Comparison of ENCODE assay signal across 8 mouse cellular contexts in genomic region chr8:71395629-71396028, GRCm38 (mm10). TPM values are rescaled to one million over a fixed set of nuclear protein-coding genes. Genes with fewer than 3 reads are reported as not detected.
DNase-seq lines count a peak whose midpoint lies in the region; ATAC-seq and TF ChIP-seq lines count a peak whose summit lies in the region.

Gene Ushbp1, minus strand, starts transcription at chr8:71395802.

- H3K9ac ChIP-seq in forebrain, embryonic 14.5 days (ENCODE audit: low read length) = no peak within 1 kb of the TSS
- H3K9ac ChIP-seq in hindbrain, embryonic 12.5 days = no peak within 1 kb of the TSS
- no peak within 1 kb of the TSS for H3K9ac ChIP-seq in limb, embryonic 15.5 days

- WGBS in forebrain, embryonic 14.5 days = 91% methylated on average over 9 of the region's 9 CpGs
- WGBS in hindbrain, embryonic 12.5 days = 84% methylated on average over 9 of the region's 9 CpGs
- 84% methylated on average over 9 of the region's 9 CpGs for WGBS in limb, embryonic 15.5 days

- H3K4me1 ChIP-seq in forebrain, embryonic 14.5 days (ENCODE audit: control insufficient read depth, insufficient read depth, low read length) = peaks cover 5% of the 10 kb centered on the region; the same call in 1 of the 2 replicates
- peaks cover 8% of the 10 kb centered on the region for H3K4me1 ChIP-seq in hindbrain, embryonic 12.5 days
- H3K4me1 ChIP-seq in limb, embryonic 15.5 days = peaks cover 9% of the 10 kb centered on the region

- H3K79me2 ChIP-seq in myocyte (ENCODE audit: control insufficient read depth, insufficient read depth) = peaks cover 16% of the 10 kb centered on the region

- peaks cover 18% of the 10 kb centered on the region for H3K36me3 ChIP-seq in forebrain, embryonic 14.5 days (ENCODE audit: control insufficient read depth, insufficient read depth, low read length)
- H3K36me3 ChIP-seq in hindbrain, embryonic 12.5 days = peaks cover 13% of the 10 kb centered on the region
- H3K36me3 ChIP-seq in limb, embryonic 15.5 days = peaks cover 19% of the 10 kb centered on the region
- no peaks in the 10 kb centered on the region for H3K36me3 ChIP-seq in myocyte (ENCODE audit: control insufficient read depth, insufficient read depth)

- H3K9me3 ChIP-seq in forebrain, embryonic 14.5 days (replicated peaks; ENCODE audit: control insufficient read depth, low read length) = no peaks in the 10 kb centered on the region
- H3K9me3 ChIP-seq in hindbrain, embryonic 12.5 days (replicated peaks) = no peaks in the 10 kb centered on the region
- no peaks in the 10 kb centered on the region for H3K9me3 ChIP-seq in limb, embryonic 15.5 days

- peak; percentile 3 to 7 for DNase-seq in spleen, adult 18-20 months
- no peak for DNase-seq in spleen, adult 12 weeks (ENCODE audit: low spot score)
- DNase-seq in forebrain, embryonic 14.5 days (ENCODE audit: low spot score) = no peak
- DNase-seq in MN1 (ENCODE audit: low spot score) = no peak

- peak within 1 kb of the TSS; percentile 80 for H3K4me3 ChIP-seq in forebrain, embryonic 14.5 days (ENCODE audit: low read depth, low read length)
- H3K4me3 ChIP-seq in hindbrain, embryonic 12.5 days = peak within 1 kb of the TSS; percentile 78
- peak within 1 kb of the TSS; percentile 60 for H3K4me3 ChIP-seq in limb, embryonic 15.5 days
- H3K4me3 ChIP-seq in myocyte = peak within 1 kb of the TSS; percentile 81

- H3K4me2 ChIP-seq in forebrain, embryonic 14.5 days (ENCODE audit: low read length) = peak within 1 kb of the TSS; percentile 77
- H3K4me2 ChIP-seq in hindbrain, embryonic 12.5 days (replicated peaks) = peak within 1 kb of the TSS; percentile 95
- H3K4me2 ChIP-seq in limb, embryonic 15.5 days = peak within 1 kb of the TSS; percentile 77
- peak within 1 kb of the TSS; percentile 83 for H3K4me2 ChIP-seq in myocyte (ENCODE audit: low read depth)

- ATAC-seq in forebrain, embryonic 14.5 days = no peak
- ATAC-seq in hindbrain, embryonic 12.5 days (ENCODE audit: low FRiP score) = no peak
- ATAC-seq in limb, embryonic 15.5 days (ENCODE audit: insufficient number of reproducible peaks, low FRiP score, low TSS enrichment, low read depth) = no peak
- no peak for ATAC-seq in frontal cortex, adult (ENCODE audit: low TSS enrichment)

- TF ChIP-seq POLR2A in myocyte (IDR thresholded peaks at IDR 0.05; ENCODE audit: insufficient read length, low read depth) = no peak

- no peaks in the 10 kb centered on the region for H3K27me3 ChIP-seq in forebrain, embryonic 14.5 days (replicated peaks; ENCODE audit: control insufficient read depth, insufficient read depth, low read length)
- H3K27me3 ChIP-seq in hindbrain, embryonic 12.5 days = no peaks in the 10 kb centered on the region
- no peaks in the 10 kb centered on the region for H3K27me3 ChIP-seq in limb, embryonic 15.5 days
- no peaks in the 10 kb centered on the region for H3K27me3 ChIP-seq in myocyte (ENCODE audit: control insufficient read depth, insufficient read depth, insufficient read length)

- H3ac ChIP-seq in myocyte (ENCODE audit: control insufficient read depth, insufficient read length) = peak within 1 kb of the TSS; percentile 73

- H3K27ac ChIP-seq in forebrain, embryonic 14.5 days (ENCODE audit: low read depth, low read length) = peak within 1 kb of the TSS; percentile 44; the same call in 1 of the 2 replicates
- peak within 1 kb of the TSS; percentile 52 for H3K27ac ChIP-seq in hindbrain, embryonic 12.5 days
- H3K27ac ChIP-seq in limb, embryonic 15.5 days = peak within 1 kb of the TSS; percentile 71

TF ChIP-seq in myocyte, 11 proteins besides CTCF, POLR2A, EP300 and RAD21:
- TF ChIP-seq USF1 (IDR thresholded peaks at IDR 0.05; ENCODE audit: low read depth) (no peak), MYOG (IDR thresholded peaks at IDR 0.05; ENCODE audit: control insufficient read depth in 1 of 3, insufficient read depth in 1 of 3, insufficient read length in 2 of 3, low read depth in 2 of 3) (no peak), POLR2AphosphoS2 (IDR thresholded peaks at IDR 0.05; ENCODE audit: insufficient read length, low read depth) (no peak), TCF3 (IDR thresholded peaks at IDR 0.05; ENCODE audit: insufficient read length, low read depth) (no peak), REST (IDR thresholded peaks at IDR 0.05; ENCODE audit: insufficient read depth, insufficient read length) (no peak), CEBPB (IDR thresholded peaks at IDR 0.05; ENCODE audit: insufficient read depth, poor library complexity, severe bottlenecking) (no peak), MAX (IDR thresholded peaks at IDR 0.05; ENCODE audit: low read depth) (no peak), E2F4 (IDR thresholded peaks at IDR 0.05; ENCODE audit: insufficient read depth) (no peak), MYOD1 (IDR thresholded peaks at IDR 0.05; ENCODE audit: control insufficient read depth in 1 of 3, insufficient read length in 2 of 3, low read depth in 2 of 3) (no peak), SRF (IDR thresholded peaks at IDR 0.05; ENCODE audit: control insufficient read depth, insufficient read length, low read depth) (no peak), TCF12 (IDR thresholded peaks at IDR 0.05; ENCODE audit: insufficient read depth, poor library complexity, severe bottlenecking) (no peak)

RNA-seq across cellular contexts. Expression of gene Ushbp1, which starts in this region (rescaled TPM):
- polyA plus RNA-seq in forebrain, embryonic 14.5 days (2014; fragmentation: Nextera tagmentation; extraction: Ambion mirVana) = 2.8 and 4.4 TPM in 2 replicates
- 5.7 and 6.8 TPM in 2 replicates for polyA plus RNA-seq in hindbrain, embryonic 12.5 days (2016; fragmentation: Nextera tagmentation; extraction: Ambion mirVana)
- 10.3 and 13.4 TPM in 2 replicates for polyA plus RNA-seq in limb, embryonic 15.5 days (2015; fragmentation: Nextera tagmentation; extraction: Ambion mirVana)
- polyA plus RNA-seq in myocyte (2012; fragmentation: generic; extraction: Trizol) = 0.02 TPM

Comparison
In these comparisons a context has a peak if more than half of its experiments do, and no peak if none do; other contexts are left out.
1. DNase-seq: peak in spleen, adult 18-20 months (2 of 2); none in spleen, adult 12 weeks (single experiment), forebrain, embryonic 14.5 days (single experiment) and MN1 (single experiment).
2. Peak in every context shown above with its lines, with median percentiles within 50 percentile points of each other: H3K27ac ChIP-seq, H3K4me2 ChIP-seq and H3K4me3 ChIP-seq.